Mouse (Mus musculus): ENCODE data around the gene Tmem150c. TPM values are rescaled to one million over a fixed set of nuclear protein-coding genes. Genes with fewer than 3 reads are reported as not detected.
A peak's percentile ranks its signal among the peaks of the same experiment; 100 is the strongest.

Tmem150c gene
- total RNA-seq (2014; rRNA removed) (0.07 TPM in 1 of 2 replicates, not detected in the other), polyA plus RNA-seq (2012; rRNA removed) (0.07 and 0.20 TPM in 2 replicates)

GRCm38 (mm10) chr5:100159638-100159973 lies at the start of gene Tmem150c:
Gene Tmem150c, minus strand, starts transcription at chr5:100159808.
- H3K79me2 ChIP-seq (ENCODE audit: control insufficient read depth, insufficient read depth, low read length) = no peaks in the 10 kb centered on the region
- H3K4me3 ChIP-seq (ENCODE audit: insufficient read depth, low read depth, low read length) = peak within 1 kb of the TSS; percentile 61
- no peak for DNase-seq (ENCODE audit: extremely low read depth, low read depth, low spot score)
- no peak within 1 kb of the TSS for H3K27ac ChIP-seq (replicated peaks; ENCODE audit: insufficient read depth, low read depth, low read length)
- H3K9ac ChIP-seq (ENCODE audit: low read depth, low read length) = peak within 1 kb of the TSS; percentile 55
- no peak for TF ChIP-seq CTCF (IDR thresholded peaks at IDR 0.05; ENCODE audit: low read depth, low read length)
- no peak for TF ChIP-seq POLR2A (IDR thresholded peaks at IDR 0.05; ENCODE audit: extremely low read depth, insufficient read depth, low read length)
- no peaks in the 10 kb centered on the region for H3K4me1 ChIP-seq (ENCODE audit: control insufficient read depth, insufficient read depth, low read length)
- H3K36me3 ChIP-seq (ENCODE audit: control insufficient read depth, insufficient read depth, low read length) = no peaks in the 10 kb centered on the region
- WGBS = 18% methylated on average over 6 of the region's 6 CpGs
- H3K27me3 ChIP-seq (ENCODE audit: control insufficient read depth, insufficient read depth, low read length) = peaks cover 3% of the 10 kb centered on the region; the same call in 1 of the 2 replicates

DNA sequence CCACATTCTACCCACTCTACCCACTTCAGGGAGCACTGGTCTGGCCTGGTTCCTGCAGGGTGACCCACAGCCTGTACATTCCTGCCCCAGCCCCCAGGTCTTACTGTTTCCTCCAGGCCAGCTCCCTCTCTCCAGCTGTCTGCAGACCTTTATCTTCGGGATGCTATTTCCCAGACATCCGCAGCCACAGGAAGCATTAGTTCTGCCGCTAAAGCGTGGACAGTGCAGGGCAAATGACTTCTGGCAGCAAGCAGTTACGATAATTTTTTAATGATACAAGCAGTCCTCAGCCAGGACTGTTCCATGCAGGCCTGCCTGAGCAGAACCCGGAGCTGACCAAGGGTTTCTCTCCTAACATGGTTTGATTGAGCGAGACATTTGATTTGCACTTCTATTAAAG lies 49.5 kb upstream of the Tmem150c start:
- H3K27ac ChIP-seq (replicated peaks; ENCODE audit: insufficient read depth, low read depth, low read length) = no peak overlapping the region
- H3K36me3 ChIP-seq (ENCODE audit: control insufficient read depth, insufficient read depth, low read length) = no peaks in the 10 kb centered on the region
- DNase-seq (ENCODE audit: extremely low read depth, low read depth, low spot score) = peak; percentile 30
- peaks cover 3% of the 10 kb centered on the region; the same call in 1 of the 2 replicates for H3K4me1 ChIP-seq (ENCODE audit: control insufficient read depth, insufficient read depth, low read length)
- no peak overlapping the region for H3K4me3 ChIP-seq (ENCODE audit: insufficient read depth, low read depth, low read length)
- no peak overlapping the region for H3K9ac ChIP-seq (ENCODE audit: low read depth, low read length)
- WGBS = 86% methylated on average over 7 of the region's 7 CpGs
- TF ChIP-seq POLR2A (IDR thresholded peaks at IDR 0.05; ENCODE audit: extremely low read depth, insufficient read depth, low read length) = no peak
- no peak for TF ChIP-seq CTCF (IDR thresholded peaks at IDR 0.05; ENCODE audit: low read depth, low read length)
- no peaks in the 10 kb centered on the region for H3K27me3 ChIP-seq (ENCODE audit: control insufficient read depth, insufficient read depth, low read length)
- H3K79me2 ChIP-seq (ENCODE audit: control insufficient read depth, insufficient read depth, low read length) = no peaks in the 10 kb centered on the region

DNA sequence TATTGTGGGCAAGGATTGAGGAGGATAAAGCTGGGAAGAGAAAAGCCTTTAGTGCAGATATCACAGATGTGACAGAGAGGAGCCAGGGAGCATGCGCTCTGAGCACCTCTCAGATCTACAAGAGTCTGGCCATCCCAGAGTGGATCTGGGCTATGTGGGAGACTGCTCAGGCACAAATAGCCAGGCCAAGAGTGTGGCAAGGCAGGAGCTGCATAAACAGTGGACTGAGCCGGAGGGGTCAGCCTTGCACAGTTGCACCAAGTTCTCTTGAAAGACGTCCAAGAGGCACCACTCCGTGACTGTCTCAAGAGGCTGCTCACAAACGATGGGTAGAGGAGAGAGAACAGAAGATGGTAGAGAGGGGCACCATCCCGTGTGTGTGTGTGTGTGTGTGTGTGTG lies 47.1 kb upstream of the Tmem150c start:
- Histone ChIP-seq H3K79me2 (ENCODE audit: control insufficient read depth, insufficient read depth, low read length) (no peaks in the 10 kb centered on the region), H3K27me3 (ENCODE audit: control insufficient read depth, insufficient read depth, low read length) (no peaks in the 10 kb centered on the region), H3K4me1 (ENCODE audit: control insufficient read depth, insufficient read depth, low read length) (peaks cover 3% of the 10 kb centered on the region; the same call in 1 of the 2 replicates), H3K36me3 (ENCODE audit: control insufficient read depth, insufficient read depth, low read length) (no peaks in the 10 kb centered on the region), H3K27ac (replicated peaks; ENCODE audit: insufficient read depth, low read depth, low read length) (no peak overlapping the region; the same call in 1 of the 2 replicates), H3K9ac (ENCODE audit: low read depth, low read length) (no peak overlapping the region), H3K4me3 (ENCODE audit: insufficient read depth, low read depth, low read length) (no peak overlapping the region)
- no peak for TF ChIP-seq CTCF (IDR thresholded peaks at IDR 0.05; ENCODE audit: low read depth, low read length)
- no peak for TF ChIP-seq POLR2A (IDR thresholded peaks at IDR 0.05; ENCODE audit: extremely low read depth, insufficient read depth, low read length)
- 75% methylated on average over 6 of the region's 6 CpGs for WGBS
- DNase-seq (ENCODE audit: extremely low read depth, low read depth, low spot score) = no peak

DNA sequence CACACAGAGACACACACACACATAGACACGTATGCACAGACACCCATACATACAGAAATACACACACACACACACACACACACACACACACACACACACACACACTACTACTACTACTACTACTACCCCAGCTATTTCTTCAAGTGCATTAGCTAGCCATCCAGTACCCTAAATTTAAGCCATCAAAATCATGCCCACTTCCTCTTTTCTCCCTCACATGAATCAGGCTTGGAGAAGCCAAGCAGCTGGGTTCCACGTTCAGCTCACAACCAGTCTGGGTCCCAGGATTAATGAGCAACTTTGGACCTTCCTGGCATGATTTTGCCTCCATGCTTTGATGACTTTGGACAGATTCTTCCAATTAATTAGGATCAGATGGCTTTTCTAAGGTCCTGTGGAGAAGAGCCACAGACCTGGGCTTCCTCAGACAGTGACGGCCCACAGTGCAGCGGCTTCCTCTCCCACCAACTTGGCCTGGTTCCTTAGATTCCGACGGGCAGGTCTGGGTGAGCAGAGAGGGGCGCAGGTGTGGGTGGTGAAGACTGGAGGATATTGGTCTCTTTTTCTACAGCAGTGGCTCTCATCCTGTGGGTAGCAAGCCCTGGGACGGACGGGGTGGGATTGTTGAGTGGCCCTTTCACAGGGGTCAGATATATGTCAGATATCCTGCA lies 46.0 kb upstream of the Tmem150c start:
- no peaks in the 10 kb centered on the region for H3K36me3 ChIP-seq (ENCODE audit: control insufficient read depth, insufficient read depth, low read length)
- peaks cover under 1% of the 10 kb centered on the region; the same call in 1 of the 2 replicates for H3K4me1 ChIP-seq (ENCODE audit: control insufficient read depth, insufficient read depth, low read length)
- H3K27me3 ChIP-seq (ENCODE audit: control insufficient read depth, insufficient read depth, low read length) = no peaks in the 10 kb centered on the region
- TF ChIP-seq POLR2A (IDR thresholded peaks at IDR 0.05; ENCODE audit: extremely low read depth, insufficient read depth, low read length) = no peak
- TF ChIP-seq CTCF (IDR thresholded peaks at IDR 0.05; ENCODE audit: low read depth, low read length) = no peak
- H3K79me2 ChIP-seq (ENCODE audit: control insufficient read depth, insufficient read depth, low read length) = no peaks in the 10 kb centered on the region
- WGBS = 87% methylated on average over 9 of the region's 9 CpGs
- no peak for DNase-seq (ENCODE audit: extremely low read depth, low read depth, low spot score)
- H3K9ac ChIP-seq (ENCODE audit: low read depth, low read length) = no peak overlapping the region
- no peak overlapping the region for H3K4me3 ChIP-seq (ENCODE audit: insufficient read depth, low read depth, low read length)
- H3K27ac ChIP-seq (replicated peaks; ENCODE audit: insufficient read depth, low read depth, low read length) = no peak overlapping the region

GRCm38 (mm10) chr5:100200805-100201204 lies 41.2 kb upstream of the Tmem150c start:
- Histone ChIP-seq H3K27me3 (ENCODE audit: control insufficient read depth, insufficient read depth, low read length) (no peaks in the 10 kb centered on the region), H3K4me3 (ENCODE audit: insufficient read depth, low read depth, low read length) (no peak overlapping the region), H3K79me2 (ENCODE audit: control insufficient read depth, insufficient read depth, low read length) (no peaks in the 10 kb centered on the region), H3K36me3 (ENCODE audit: control insufficient read depth, insufficient read depth, low read length) (no peaks in the 10 kb centered on the region), H3K9ac (ENCODE audit: low read depth, low read length) (no peak overlapping the region), H3K27ac (replicated peaks; ENCODE audit: insufficient read depth, low read depth, low read length) (no peak overlapping the region), H3K4me1 (ENCODE audit: control insufficient read depth, insufficient read depth, low read length) (no peaks in the 10 kb centered on the region)
- 77% methylated on average over 5 of the region's 5 CpGs for WGBS
- no peak for TF ChIP-seq CTCF (IDR thresholded peaks at IDR 0.05; ENCODE audit: low read depth, low read length)
- TF ChIP-seq POLR2A (IDR thresholded peaks at IDR 0.05; ENCODE audit: extremely low read depth, insufficient read depth, low read length) = no peak
- no peak for DNase-seq (ENCODE audit: extremely low read depth, low read depth, low spot score)

GRCm38 (mm10) chr5:100200296-100200695 lies 40.7 kb upstream of the Tmem150c start:
- H3K9ac ChIP-seq (ENCODE audit: low read depth, low read length) = no peak overlapping the region
- no peak for DNase-seq (ENCODE audit: extremely low read depth, low read depth, low spot score)
- no peak overlapping the region for H3K4me3 ChIP-seq (ENCODE audit: insufficient read depth, low read depth, low read length)
- no peak overlapping the region for H3K27ac ChIP-seq (replicated peaks; ENCODE audit: insufficient read depth, low read depth, low read length)
- TF ChIP-seq CTCF (IDR thresholded peaks at IDR 0.05; ENCODE audit: low read depth, low read length) (no peak), POLR2A (IDR thresholded peaks at IDR 0.05; ENCODE audit: extremely low read depth, insufficient read depth, low read length) (no peak)
- H3K4me1 ChIP-seq (ENCODE audit: control insufficient read depth, insufficient read depth, low read length) = no peaks in the 10 kb centered on the region
- H3K79me2 ChIP-seq (ENCODE audit: control insufficient read depth, insufficient read depth, low read length) = no peaks in the 10 kb centered on the region
- H3K27me3 ChIP-seq (ENCODE audit: control insufficient read depth, insufficient read depth, low read length) = no peaks in the 10 kb centered on the region
- H3K36me3 ChIP-seq (ENCODE audit: control insufficient read depth, insufficient read depth, low read length) = no peaks in the 10 kb centered on the region
- WGBS = 89% methylated on average over 5 of the region's 5 CpGs
